Mouse (Mus musculus): Measurements from ENCODE around the gene Auts2. TPM values are rescaled to one million over a fixed set of nuclear protein-coding genes. Genes with fewer than 3 reads are reported as not detected.
A peak's percentile ranks its signal among the peaks of the same experiment; 100 is the strongest.

Gene Auts2
- polyA plus RNA-seq, 1 experiment from 2014 or later, result 27.7 TPM

GRCm38 (mm10) chr5:131767176-131767575, 776.0 kb downstream of the Auts2 start:
- Histone ChIP-seq H3K27ac (no peak overlapping the region), H3K36me3 (no peaks in the 10 kb centered on the region), H3K4me3 (replicated peaks) (no peak overlapping the region), H3K4me1 (no peaks in the 10 kb centered on the region), H3K27me3 (peaks cover 3% of the 10 kb centered on the region; the same call in 1 of the 2 replicates), H3K9ac (no peak overlapping the region), H3K9me3 (replicated peaks) (no peaks in the 10 kb centered on the region), H3K4me2 (no peak overlapping the region)
- ATAC-seq (replicated peaks; ENCODE audit: low FRiP score), result no peak
- 77% methylated on average over 9 of the region's 9 CpGs for WGBS

- Histone ChIP-seq H3K27ac (no peak overlapping the region), H3K4me3 (replicated peaks) (no peak overlapping the region), H3K4me2 (no peak overlapping the region), H3K9me3 (replicated peaks) (no peaks in the 10 kb centered on the region), H3K36me3 (no peaks in the 10 kb centered on the region), H3K27me3 (no peaks in the 10 kb centered on the region), H3K4me1 (peaks cover 8% of the 10 kb centered on the region; the same call in 1 of the 2 replicates), H3K9ac (no peak overlapping the region)
- WGBS, result 47% methylated on average over 13 of the region's 13 CpGs
- ATAC-seq (replicated peaks; ENCODE audit: low FRiP score), result no peak
These were observed 783.7 kb downstream of the Auts2 start for GRCm38 (mm10) chr5:131759432-131759831.

GRCm38 (mm10) chr5:131750330-131750729, 792.8 kb downstream of the Auts2 start:
- Histone ChIP-seq H3K4me3 (replicated peaks) (no peak overlapping the region), H3K27ac (no peak overlapping the region), H3K4me1 (peaks cover 9% of the 10 kb centered on the region; the same call in 1 of the 2 replicates), H3K36me3 (no peaks in the 10 kb centered on the region), H3K4me2 (no peak overlapping the region), H3K9me3 (replicated peaks) (no peaks in the 10 kb centered on the region), H3K27me3 (no peaks in the 10 kb centered on the region), H3K9ac (no peak overlapping the region)
- ATAC-seq (replicated peaks; ENCODE audit: low FRiP score), result no peak
- WGBS, result 65% methylated on average over 2 of the region's 2 CpGs

- Histone ChIP-seq H3K9me3 (replicated peaks) (no peaks in the 10 kb centered on the region), H3K4me1 (peaks cover 9% of the 10 kb centered on the region; the same call in 1 of the 2 replicates), H3K27me3 (no peaks in the 10 kb centered on the region), H3K4me2 (no peak overlapping the region), H3K9ac (no peak overlapping the region), H3K4me3 (replicated peaks) (no peak overlapping the region), H3K36me3 (no peaks in the 10 kb centered on the region), H3K27ac (peak overlapping the region; percentile 57)
- 43% methylated on average over 6 of the region's 6 CpGs for WGBS
- no peak for ATAC-seq (replicated peaks; ENCODE audit: low FRiP score)
These were observed 793.9 kb downstream of the Auts2 start for GRCm38 (mm10) chr5:131749211-131749610.

GRCm38 (mm10) chr5:131743069-131743468, 800.1 kb downstream of the Auts2 start:
- Histone ChIP-seq H3K9ac (no peak overlapping the region), H3K4me2 (no peak overlapping the region), H3K4me1 (peaks cover 7% of the 10 kb centered on the region), H3K9me3 (replicated peaks) (no peaks in the 10 kb centered on the region), H3K27me3 (no peaks in the 10 kb centered on the region), H3K4me3 (replicated peaks) (no peak overlapping the region), H3K36me3 (no peaks in the 10 kb centered on the region), H3K27ac (no peak overlapping the region)
- no peak for ATAC-seq (replicated peaks; ENCODE audit: low FRiP score)
- WGBS, result 24% methylated on average over 8 of the region's 8 CpGs

- Histone ChIP-seq H3K27ac (no peak overlapping the region), H3K9ac (no peak overlapping the region), H3K4me1 (peaks cover 21% of the 10 kb centered on the region), H3K4me3 (replicated peaks) (no peak overlapping the region), H3K4me2 (no peak overlapping the region), H3K27me3 (no peaks in the 10 kb centered on the region), H3K36me3 (no peaks in the 10 kb centered on the region), H3K9me3 (replicated peaks) (no peaks in the 10 kb centered on the region)
- no peak for ATAC-seq (replicated peaks; ENCODE audit: low FRiP score)
- WGBS, result 37% methylated on average over 6 of the region's 6 CpGs
These were observed 805.7 kb downstream of the Auts2 start for GRCm38 (mm10) chr5:131737476-131737875.

GRCm38 (mm10) chr5:131733324-131733660, 809.9 kb downstream of the Auts2 start:
- no peak overlapping the region for H3K4me3 ChIP-seq (replicated peaks)
- 3% methylated on average over 5 of the region's 5 CpGs for WGBS
- no peaks in the 10 kb centered on the region for H3K36me3 ChIP-seq
- no peak overlapping the region for H3K9ac ChIP-seq
- peak overlapping the region; percentile 32; the same call in 1 of the 2 replicates for H3K27ac ChIP-seq
- H3K4me2 ChIP-seq, result 0 out of 2 replicates have a peak overlapping the region, but pooled peaks have one; percentile 7
- H3K27me3 ChIP-seq, result no peaks in the 10 kb centered on the region
- ATAC-seq (replicated peaks; ENCODE audit: low FRiP score), result peak; percentile 90
- no peaks in the 10 kb centered on the region for H3K9me3 ChIP-seq (replicated peaks)
- peaks cover 21% of the 10 kb centered on the region for H3K4me1 ChIP-seq

GRCm38 (mm10) chr5:131732631-131733323, 810.4 kb downstream of the Auts2 start:
- Histone ChIP-seq H3K4me1 (peaks cover 20% of the 10 kb centered on the region), H3K27ac (peak overlapping the region; percentile 22; the same call in 1 of the 2 replicates), H3K27me3 (no peaks in the 10 kb centered on the region), H3K9me3 (replicated peaks) (no peaks in the 10 kb centered on the region), H3K4me2 (no peak overlapping the region), H3K36me3 (no peaks in the 10 kb centered on the region), H3K9ac (no peak overlapping the region), H3K4me3 (replicated peaks) (no peak overlapping the region)
- 38% methylated on average over 7 of the region's 7 CpGs for WGBS
- ATAC-seq (replicated peaks; ENCODE audit: low FRiP score), result no peak

GRCm38 (mm10) chr5:131729456-131729855, 813.7 kb downstream of the Auts2 start:
- Histone ChIP-seq H3K4me2 (no peak overlapping the region), H3K27me3 (peaks cover 14% of the 10 kb centered on the region), H3K36me3 (no peaks in the 10 kb centered on the region), H3K27ac (no peak overlapping the region), H3K4me3 (replicated peaks) (no peak overlapping the region), H3K9me3 (replicated peaks) (no peaks in the 10 kb centered on the region), H3K9ac (no peak overlapping the region), H3K4me1 (peaks cover 16% of the 10 kb centered on the region)
- no peak for ATAC-seq (replicated peaks; ENCODE audit: low FRiP score)
- WGBS, result 56% methylated on average over 4 of the region's 4 CpGs

GRCm38 (mm10) chr5:131727909-131728308, 815.2 kb downstream of the Auts2 start:
- no peak for ATAC-seq (replicated peaks; ENCODE audit: low FRiP score)
- H3K9me3 ChIP-seq (replicated peaks), result no peaks in the 10 kb centered on the region
- no peak overlapping the region for H3K27ac ChIP-seq
- no peaks in the 10 kb centered on the region for H3K36me3 ChIP-seq
- no peak overlapping the region for H3K9ac ChIP-seq
- WGBS, result 71% methylated on average over 4 of the region's 4 CpGs
- H3K4me2 ChIP-seq, result no peak overlapping the region
- H3K4me3 ChIP-seq (replicated peaks), result no peak overlapping the region
- peaks cover 9% of the 10 kb centered on the region for H3K4me1 ChIP-seq
- peaks cover 18% of the 10 kb centered on the region for H3K27me3 ChIP-seq

GRCm38 (mm10) chr5:131724508-131724907, 818.6 kb downstream of the Auts2 start:
- H3K9me3 ChIP-seq (replicated peaks), result no peaks in the 10 kb centered on the region
- no peak overlapping the region for H3K4me2 ChIP-seq
- H3K27me3 ChIP-seq, result peaks cover 26% of the 10 kb centered on the region
- no peak overlapping the region for H3K9ac ChIP-seq
- no peaks in the 10 kb centered on the region for H3K36me3 ChIP-seq
- 83% methylated on average over 1 of the region's 1 CpGs for WGBS
- H3K4me3 ChIP-seq (replicated peaks), result no peak overlapping the region
- H3K4me1 ChIP-seq, result peaks cover 17% of the 10 kb centered on the region
- no peak for ATAC-seq (replicated peaks; ENCODE audit: low FRiP score)
- no peak overlapping the region for H3K27ac ChIP-seq

GRCm38 (mm10) chr5:131722791-131723190, 820.4 kb downstream of the Auts2 start:
- no peak overlapping the region for H3K4me2 ChIP-seq
- peaks cover 17% of the 10 kb centered on the region for H3K4me1 ChIP-seq
- no peak overlapping the region for H3K27ac ChIP-seq
- no peak for ATAC-seq (replicated peaks; ENCODE audit: low FRiP score)
- H3K27me3 ChIP-seq, result peaks cover 35% of the 10 kb centered on the region
- no peaks in the 10 kb centered on the region for H3K9me3 ChIP-seq (replicated peaks)
- H3K4me3 ChIP-seq (replicated peaks), result no peak overlapping the region
- no peak overlapping the region for H3K9ac ChIP-seq
- no peaks in the 10 kb centered on the region for H3K36me3 ChIP-seq
- 9% methylated on average over 6 of the region's 6 CpGs for WGBS

GRCm38 (mm10) chr5:131722361-131722760, 820.8 kb downstream of the Auts2 start:
- ATAC-seq (replicated peaks; ENCODE audit: low FRiP score), result 0 out of 2 replicates have a peak, but pooled peaks have one; percentile 56
- Histone ChIP-seq H3K27ac (no peak overlapping the region), H3K4me2 (no peak overlapping the region; the same call in 1 of the 2 replicates), H3K27me3 (peaks cover 36% of the 10 kb centered on the region), H3K4me3 (replicated peaks) (no peak overlapping the region), H3K9me3 (replicated peaks) (no peaks in the 10 kb centered on the region), H3K36me3 (no peaks in the 10 kb centered on the region), H3K4me1 (peaks cover 17% of the 10 kb centered on the region), H3K9ac (no peak overlapping the region)
- 16% methylated on average over 4 of the region's 4 CpGs for WGBS
